ENCODE assay signal across 12 mouse cellular contexts in genomic region chr19:25144110-25145028, GRCm38 (mm10).
DNase-seq lines count a peak whose midpoint lies in the region; ATAC-seq lines count a peak whose summit lies in the region.
"Had no signal": no experiment of that assay in that cellular context is flagged by ENCODE, and none has a peak within 500 bp of the region (broad histone marks: within the 10 kb centered on the region; RNA-seq: fewer than 3 reads in every experiment).

No protein-coding gene starts in this region.

- no peak overlapping the region for H3K9ac ChIP-seq in midbrain, embryonic 13.5 days (replicated peaks)
- H3K9ac ChIP-seq: embryonic facial prominence, embryonic 15.5 days; heart, embryonic 15.5 days had no signal

- H3K27ac ChIP-seq in midbrain, embryonic 13.5 days = no peak overlapping the region
- H3K27ac ChIP-seq: embryonic facial prominence, embryonic 15.5 days; heart, embryonic 15.5 days had no signal

- ATAC-seq in midbrain, embryonic 13.5 days = no peak

- H3K4me2 ChIP-seq in midbrain, embryonic 13.5 days (replicated peaks) = no peak overlapping the region
- H3K4me2 ChIP-seq: embryonic facial prominence, embryonic 15.5 days; heart, embryonic 15.5 days had no signal

- H3K4me3 ChIP-seq in midbrain, embryonic 13.5 days (replicated peaks) = no peak overlapping the region
- H3K4me3 ChIP-seq: embryonic facial prominence, embryonic 15.5 days; heart, embryonic 15.5 days had no signal

- no peaks in the 10 kb centered on the region for H3K4me1 ChIP-seq in midbrain, embryonic 13.5 days (replicated peaks)
- H3K4me1 ChIP-seq: embryonic facial prominence, embryonic 15.5 days; heart, embryonic 15.5 days had no signal

- 61% methylated on average over 17 of the region's 17 CpGs for WGBS in midbrain, embryonic 13.5 days

- intact Hi-C loops in left cerebral cortex, postnatal 14 days (cut with DNase I) = no loop called here

- no peaks in the 10 kb centered on the region for H3K9me3 ChIP-seq in midbrain, embryonic 13.5 days
- H3K9me3 ChIP-seq: embryonic facial prominence, embryonic 15.5 days; heart, embryonic 15.5 days had no signal

- no peaks in the 10 kb centered on the region for H3K36me3 ChIP-seq in midbrain, embryonic 13.5 days
- H3K36me3 ChIP-seq: embryonic facial prominence, embryonic 15.5 days; heart, embryonic 15.5 days had no signal

- peak; percentile 65 for DNase-seq in retina, postnatal 1 day
- DNase-seq in retina, embryonic 14.5 days (ENCODE audit: low spot score) = no peak
- peak; percentile 41 for DNase-seq in layer of hippocampus, adult 11-12 months (ENCODE audit: low spot score)
- DNase-seq in left cerebral cortex, postnatal 14 days (ENCODE audit: low spot score in 2 of 2) = peak; percentile 45 to 61
- no peak for DNase-seq in spleen, adult 18-20 months
- DNase-seq in T-cell, adult 2 months (ENCODE audit: low spot score) = no peak
- DNase-seq: kidney, adult 18-20 months; lung, postnatal 14 days; thymus, adult 18-20 months had no signal

- no peaks in the 10 kb centered on the region for H3K27me3 ChIP-seq in midbrain, embryonic 13.5 days
- H3K27me3 ChIP-seq: embryonic facial prominence, embryonic 15.5 days; heart, embryonic 15.5 days had no signal

Comparison
In these comparisons a context has a peak if more than half of its experiments do, and no peak if none do; other contexts are left out.
1. DNase-seq: peak in retina, postnatal 1 day (single experiment), layer of hippocampus, adult 11-12 months (single experiment) and left cerebral cortex, postnatal 14 days (2 of 2); none in retina, embryonic 14.5 days (single experiment), spleen, adult 18-20 months (0 of 2) and T-cell, adult 2 months (single experiment).